Mouse (Mus musculus) heart, adult 9 months (tissue): ENCODE data around the gene Slu7.

ENCODE experiments used
- DNase-seq, 2 experiments: peaks; one replicate each; pipeline ENCODE4 v3.0.0; 2022; ENCODE audit warnings: low spot score in 2 of 2

Slu7 gene

GRCm38 (mm10) chr11:43424386-43424785, 9.2 kb upstream of the Slu7 start:
- no peak for DNase-seq

- DNase-seq, result no peak
Observed at GRCm38 (mm10) chr11:43425166-43425709, 8.3 kb upstream of the Slu7 start.

GRCm38 (mm10) chr11:43425824-43426413, 7.6 kb upstream of the Slu7 start, which contains the start of gene Pttg1:
TSS of gene Pttg1 (minus strand) at chr11:43426251.
- peak; percentile 86 to 87 for DNase-seq

- peak in 1 of 2 experiments; percentile 24 for DNase-seq
Observed at GRCm38 (mm10) chr11:43426414-43426884, 7.1 kb upstream of the Slu7 start.

GRCm38 (mm10) chr11:43434024-43434407, 472 bp downstream of the Slu7 start:
- no peak for DNase-seq

- DNase-seq, result no peak
Observed at GRCm38 (mm10) chr11:43441121-43441520, 7.6 kb downstream of the Slu7 start.

GRCm38 (mm10) chr11:43443183-43443582, 9.6 kb downstream of the Slu7 start:
- no peak for DNase-seq

GRCm38 (mm10) chr11:43449916-43450315, 16.4 kb downstream of the Slu7 start:
- no peak for DNase-seq

- no peak for DNase-seq
Observed at GRCm38 (mm10) chr11:43451322-43451721, 17.8 kb downstream of the Slu7 start.

GRCm38 (mm10) chr11:43452266-43452665, 18.7 kb downstream of the Slu7 start:
- no peak for DNase-seq

- DNase-seq, result no peak
Observed at GRCm38 (mm10) chr11:43463204-43463603, 29.7 kb downstream of the Slu7 start.

GRCm38 (mm10) chr11:43470118-43470517, 36.6 kb downstream of the Slu7 start:
- peak; percentile 68 to 70 for DNase-seq

GRCm38 (mm10) chr11:43470881-43471820, 37.6 kb downstream of the Slu7 start:
- DNase-seq, result peak in 1 of 2 experiments; percentile 27

- DNase-seq, result no peak
Observed at GRCm38 (mm10) chr11:43473115-43473514, 39.6 kb downstream of the Slu7 start.

GRCm38 (mm10) chr11:43473635-43474224, 40.2 kb downstream of the Slu7 start:
- no peak for DNase-seq

GRCm38 (mm10) chr11:43474225-43474774, 40.8 kb downstream of the Slu7 start, which contains the start of gene C1qtnf2:
TSS of gene C1qtnf2 (plus strand) at chr11:43474276.
- DNase-seq, result peak; percentile 64

GRCm38 (mm10) chr11:43479376-43479775, 45.8 kb downstream of the Slu7 start:
- DNase-seq, result no peak

GRCm38 (mm10) chr11:43480561-43480960, 47.0 kb downstream of the Slu7 start:
- DNase-seq, result no peak

- peak; percentile 33 to 52 for DNase-seq
Observed at GRCm38 (mm10) chr11:43481672-43482522, 48.4 kb downstream of the Slu7 start.

- DNase-seq, result peak; percentile 66 to 82
Observed at GRCm38 (mm10) chr11:43483122-43483792, 49.7 kb downstream of the Slu7 start.
